Mouse (Mus musculus): ENCODE results near the gene Pnpt1. TPM values are rescaled to one million over a fixed set of nuclear protein-coding genes. Genes with fewer than 3 reads are reported as not detected.

Gene Pnpt1
- 10 to 100 TPM; 16.9 to 17.3 TPM for total RNA-seq (2021)
- long read RNA-seq, experiment 1, transcript Pnpt1-201 (28 exons, 2,707 nt), result major isoform, 20 of 24 reads
- long read RNA-seq, experiment 1, partial matches to known transcripts, result 1 of 24 reads
- long read RNA-seq, experiment 1, other reads (novel, unspliced or antisense), result 3 of 24 reads
- long read RNA-seq, experiment 2, transcript Pnpt1-201 (28 exons, 2,707 nt), result major isoform, 30 of 38 reads
- long read RNA-seq, experiment 2, partial matches to known transcripts, result 0 of 38 reads
- long read RNA-seq, experiment 2, other reads (novel, unspliced or antisense), result 8 of 38 reads

GRCm38 (mm10) chr11:29130385-29131355 lies at the start of gene Pnpt1:
TSS of gene Pnpt1 (plus strand) at chr11:29130744.
- intact Hi-C loops (cut with DNase I; ENCODE audit: low total_unique reads), result no loop called here

GRCm38 (mm10) chr11:29092403-29092802 lies 38.1 kb upstream of the Pnpt1 start:
- no peak for DNase-seq
- intact Hi-C loops (cut with DNase I; ENCODE audit: low total_unique reads), result no loop called here

More at GRCm38 (mm10) chr11:29130385-29131355, at the start of gene Pnpt1:
- DNase-seq, result peak; percentile 93

- intact Hi-C loops (cut with DNase I; ENCODE audit: low total_unique reads), result no loop called here
- no peak for DNase-seq
Observed at GRCm38 (mm10) chr11:29098926-29099325, 31.6 kb upstream of the Pnpt1 start.

GRCm38 (mm10) chr11:29129862-29130384 lies 621 bp upstream of the Pnpt1 start:
- intact Hi-C loops (cut with DNase I; ENCODE audit: low total_unique reads), result no loop called here
- DNase-seq, result no peak

GRCm38 (mm10) chr11:29140671-29141070 lies 10.1 kb downstream of the Pnpt1 start:
- DNase-seq, result no peak

GRCm38 (mm10) chr11:29148901-29149300 lies 18.4 kb downstream of the Pnpt1 start:
- intact Hi-C loops (cut with DNase I; ENCODE audit: low total_unique reads), result no loop called here
- DNase-seq, result no peak

More at GRCm38 (mm10) chr11:29140671-29141070, 10.1 kb downstream of the Pnpt1 start:
- intact Hi-C loops (cut with DNase I; ENCODE audit: low total_unique reads), result no loop called here

GRCm38 (mm10) chr11:29163569-29163968 lies 33.0 kb downstream of the Pnpt1 start:
- no peak for DNase-seq
- intact Hi-C loops (cut with DNase I; ENCODE audit: low total_unique reads), result no loop called here

- intact Hi-C loops (cut with DNase I; ENCODE audit: low total_unique reads), result no loop called here
Observed at GRCm38 (mm10) chr11:29171959-29172391, 41.4 kb downstream of the Pnpt1 start.

GRCm38 (mm10) chr11:29172563-29173124 lies 42.1 kb downstream of the Pnpt1 start, which contains the start of gene Ppp4r3b:
TSS of gene Ppp4r3b (plus strand) at chr11:29172890.
- peak; percentile 98 for DNase-seq
- intact Hi-C loops (cut with DNase I; ENCODE audit: low total_unique reads), result no loop called here

More at GRCm38 (mm10) chr11:29171959-29172391, 41.4 kb downstream of the Pnpt1 start:
- peak; percentile 6 for DNase-seq

- intact Hi-C loops (cut with DNase I; ENCODE audit: low total_unique reads), result no loop called here
- peak; percentile 49 for DNase-seq
Observed at GRCm38 (mm10) chr11:29173125-29173631, 42.6 kb downstream of the Pnpt1 start.

- no peak for DNase-seq
- intact Hi-C loops (cut with DNase I; ENCODE audit: low total_unique reads), result no loop called here
Observed at GRCm38 (mm10) chr11:29173706-29174436, 43.3 kb downstream of the Pnpt1 start.

- intact Hi-C loops (cut with DNase I; ENCODE audit: low total_unique reads), result no loop called here
- DNase-seq, result no peak
Observed at GRCm38 (mm10) chr11:29179319-29179718, 48.8 kb downstream of the Pnpt1 start.

GRCm38 (mm10) chr11:29180657-29181056 lies 50.1 kb downstream of the Pnpt1 start:
- intact Hi-C loops (cut with DNase I; ENCODE audit: low total_unique reads), result no loop called here
- DNase-seq, result no peak

GRCm38 (mm10) chr11:29181751-29182150 lies 51.2 kb downstream of the Pnpt1 start:
- DNase-seq, result no peak
- intact Hi-C loops (cut with DNase I; ENCODE audit: low total_unique reads), result no loop called here

GRCm38 (mm10) chr11:29188981-29189380 lies 58.4 kb downstream of the Pnpt1 start:
- intact Hi-C loops (cut with DNase I; ENCODE audit: low total_unique reads), result no loop called here
- DNase-seq, result no peak

- intact Hi-C loops (cut with DNase I; ENCODE audit: low total_unique reads), result no loop called here
- DNase-seq, result no peak
Observed at GRCm38 (mm10) chr11:29203653-29204052, 73.1 kb downstream of the Pnpt1 start.

GRCm38 (mm10) chr11:29209774-29210173 lies 79.2 kb downstream of the Pnpt1 start:
- no peak for DNase-seq
- intact Hi-C loops (cut with DNase I; ENCODE audit: low total_unique reads), result no loop called here

All from gastrocnemius, postnatal 14 days (tissue).